Mouse (Mus musculus): ENCODE data around the gene Clint1. TPM values are rescaled to one million over a fixed set of nuclear protein-coding genes. Genes with fewer than 3 reads are reported as not detected.

The Clint1 gene
- total RNA-seq, 2 experiments from 2014 or later = 46.1 to 49.2 TPM

DNA sequence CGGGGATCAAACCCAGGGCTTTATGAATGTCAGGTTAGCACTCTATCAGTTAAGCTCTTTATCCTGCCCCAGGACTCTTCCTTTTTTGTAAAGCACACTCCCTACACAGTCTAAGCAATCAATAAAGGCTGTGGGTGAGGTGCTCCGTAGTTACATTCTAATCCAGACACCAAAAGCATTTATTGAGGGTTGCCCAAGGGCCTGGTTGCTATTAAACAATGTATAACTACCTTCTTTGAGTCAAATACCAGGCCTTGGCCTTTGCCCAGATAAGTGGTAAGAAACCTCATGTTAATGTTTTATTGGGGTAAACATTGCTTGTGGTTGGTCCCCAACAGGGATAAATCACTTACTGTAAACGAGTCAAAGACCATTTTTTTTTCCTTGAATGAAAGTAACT is 13.4 kb upstream of the Clint1 start:
- intact Hi-C loops (cut with DNase I) = no loop called here

DNA sequence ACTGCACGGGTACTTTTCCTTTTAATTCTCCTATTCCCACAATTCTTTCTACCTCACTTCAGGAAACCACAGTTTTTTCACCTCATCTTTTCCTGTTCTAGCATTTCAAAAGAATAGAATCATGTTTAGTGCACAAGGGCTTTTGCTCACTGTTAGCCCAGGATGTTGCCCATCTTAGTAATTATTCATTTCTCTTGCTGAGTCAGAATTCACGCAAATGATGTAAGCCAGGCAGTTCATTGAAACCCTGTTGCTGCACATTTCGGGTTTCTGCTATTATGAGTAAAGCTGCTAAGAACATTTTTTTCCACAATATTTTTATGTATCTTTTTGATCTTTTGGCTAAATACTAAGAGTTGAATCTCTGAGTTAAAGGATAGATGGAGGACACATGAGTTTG is 11.5 kb upstream of the Clint1 start:
- intact Hi-C loops (cut with DNase I) = no loop called here
- no peak for DNase-seq (ENCODE audit: low spot score in 2 of 2)

More for the DNA sequence above, 13.4 kb upstream of the Clint1 start:
- no peak for DNase-seq (ENCODE audit: low spot score in 2 of 2)

DNA sequence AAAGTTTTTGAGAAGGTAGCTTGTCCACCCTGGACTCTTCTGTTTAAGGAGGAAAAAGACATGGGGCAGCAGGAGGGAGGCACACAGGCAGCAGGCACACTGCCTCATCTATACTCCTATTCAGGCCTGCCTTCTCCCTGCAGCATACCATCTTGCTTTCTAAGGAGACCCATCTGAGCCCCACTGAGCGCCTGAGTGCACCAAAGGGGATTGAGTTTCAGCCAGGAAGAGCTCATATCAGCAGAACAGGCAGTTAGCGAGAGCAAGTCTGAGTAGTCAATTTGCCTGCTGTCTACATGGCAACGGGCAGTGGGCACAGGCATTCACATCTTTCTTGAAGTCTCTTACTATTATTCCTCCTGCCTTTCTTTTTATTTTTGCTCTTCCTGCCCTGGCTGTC is 5.8 kb upstream of the Clint1 start:
- intact Hi-C loops (cut with DNase I) = no loop called here
- DNase-seq (ENCODE audit: low spot score in 2 of 2) = no peak

DNA sequence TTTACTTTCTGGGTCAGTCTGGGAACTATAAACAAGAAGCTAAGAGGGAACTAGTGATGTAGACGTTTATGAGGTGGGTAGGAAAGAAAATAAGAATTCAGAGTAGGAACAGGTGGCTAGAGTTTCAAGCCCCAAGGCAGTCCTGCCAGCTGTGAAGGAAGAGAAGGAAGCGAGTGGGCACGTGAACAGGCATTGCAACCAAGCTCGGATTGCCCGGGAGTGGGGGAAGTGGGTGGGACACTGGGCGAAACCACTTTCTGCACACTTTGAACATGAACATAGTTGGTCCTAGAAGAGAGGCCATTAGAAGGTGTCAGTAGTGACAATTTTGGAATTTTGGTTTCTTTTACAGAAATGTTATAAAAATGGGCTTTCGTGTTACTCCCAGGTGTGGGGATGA is 4.3 kb upstream of the Clint1 start:
- DNase-seq (ENCODE audit: low spot score in 2 of 2) = no peak
- intact Hi-C loops (cut with DNase I) = no loop called here

DNA sequence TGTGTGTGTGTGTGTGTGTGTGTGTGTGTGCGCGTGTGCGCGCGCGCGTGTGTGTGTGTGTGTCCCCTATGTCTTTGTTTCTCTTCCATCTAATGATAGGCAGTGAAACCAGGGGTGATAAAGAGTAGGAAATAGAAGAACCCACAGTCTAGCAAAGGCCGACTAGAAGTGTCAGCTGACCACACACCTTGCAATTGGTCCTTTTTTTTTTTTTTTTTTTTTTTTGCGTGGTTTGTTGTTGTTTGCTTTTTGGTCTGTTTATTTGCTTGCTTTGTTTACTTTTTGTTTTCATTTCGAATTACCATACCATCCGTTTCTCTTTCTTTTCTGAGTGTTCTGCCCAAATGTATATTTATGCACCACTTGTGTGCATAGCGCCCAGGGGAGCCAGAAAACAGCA is 3.6 kb upstream of the Clint1 start:
- intact Hi-C loops (cut with DNase I) = no loop called here
- no peak for DNase-seq (ENCODE audit: low spot score in 2 of 2)

DNA sequence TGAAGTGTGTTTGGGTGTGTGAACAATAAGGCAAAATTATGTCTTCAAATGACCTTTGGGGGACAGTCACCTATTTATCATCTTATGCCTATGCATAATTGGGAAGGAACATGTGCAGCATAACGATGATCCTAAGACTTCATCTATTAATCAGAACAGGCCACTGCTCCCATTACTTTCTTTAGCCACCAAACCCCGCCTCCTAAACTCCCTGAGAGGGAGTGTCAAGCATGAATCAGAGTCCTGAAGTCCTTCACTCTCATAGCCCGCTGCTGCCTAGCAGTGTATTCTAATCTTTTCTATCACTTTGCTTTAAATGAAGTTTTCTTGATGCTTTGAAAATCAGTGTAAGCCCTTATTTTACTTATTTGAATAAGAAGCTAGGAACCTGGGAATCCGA is 2.6 kb upstream of the Clint1 start:
- no peak for DNase-seq (ENCODE audit: low spot score in 2 of 2)
- intact Hi-C loops (cut with DNase I) = no loop called here

DNA sequence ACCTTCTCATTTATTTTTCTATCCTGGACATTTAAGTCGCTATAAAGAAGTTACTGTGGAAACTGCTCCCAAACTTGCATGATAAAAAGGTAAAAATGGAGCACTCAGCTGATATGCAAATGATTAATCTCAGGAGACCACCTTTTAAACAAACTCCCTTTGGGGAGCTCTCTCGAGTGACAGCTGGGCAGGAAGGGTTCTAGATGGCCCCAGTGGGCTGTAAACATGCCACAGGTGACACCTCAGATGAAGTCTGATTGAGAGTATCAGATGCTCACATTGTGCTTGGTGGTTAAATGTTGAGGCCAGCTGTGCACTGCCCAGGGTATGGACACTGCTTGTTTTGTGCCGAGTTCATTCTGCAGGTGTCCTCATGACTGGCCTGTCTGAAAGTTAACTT is 2.0 kb upstream of the Clint1 start:
- intact Hi-C loops (cut with DNase I) = no loop called here
- DNase-seq (ENCODE audit: low spot score in 2 of 2) = no peak

DNA sequence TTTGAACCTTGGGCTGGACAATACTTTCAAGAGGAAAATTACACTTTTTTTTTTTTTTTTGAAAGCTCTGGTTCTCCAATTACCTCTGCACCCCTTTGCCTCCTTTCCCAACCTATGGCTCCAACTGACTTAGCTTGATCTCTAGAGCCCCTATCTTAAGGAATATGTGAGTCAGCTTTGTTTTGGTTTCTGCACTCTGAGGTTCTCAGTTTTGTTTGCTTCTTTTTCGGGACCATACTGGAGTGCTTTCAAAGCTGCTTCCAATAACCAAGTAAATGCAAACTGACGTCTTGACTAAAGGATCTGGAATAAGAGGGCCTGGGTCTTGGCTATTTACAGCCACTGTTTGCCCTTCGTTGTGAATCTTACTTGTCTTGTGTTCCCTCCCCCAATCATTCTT is 1.5 kb upstream of the Clint1 start:
- DNase-seq (ENCODE audit: low spot score in 2 of 2) = no peak
- intact Hi-C loops (cut with DNase I) = no loop called here

DNA sequence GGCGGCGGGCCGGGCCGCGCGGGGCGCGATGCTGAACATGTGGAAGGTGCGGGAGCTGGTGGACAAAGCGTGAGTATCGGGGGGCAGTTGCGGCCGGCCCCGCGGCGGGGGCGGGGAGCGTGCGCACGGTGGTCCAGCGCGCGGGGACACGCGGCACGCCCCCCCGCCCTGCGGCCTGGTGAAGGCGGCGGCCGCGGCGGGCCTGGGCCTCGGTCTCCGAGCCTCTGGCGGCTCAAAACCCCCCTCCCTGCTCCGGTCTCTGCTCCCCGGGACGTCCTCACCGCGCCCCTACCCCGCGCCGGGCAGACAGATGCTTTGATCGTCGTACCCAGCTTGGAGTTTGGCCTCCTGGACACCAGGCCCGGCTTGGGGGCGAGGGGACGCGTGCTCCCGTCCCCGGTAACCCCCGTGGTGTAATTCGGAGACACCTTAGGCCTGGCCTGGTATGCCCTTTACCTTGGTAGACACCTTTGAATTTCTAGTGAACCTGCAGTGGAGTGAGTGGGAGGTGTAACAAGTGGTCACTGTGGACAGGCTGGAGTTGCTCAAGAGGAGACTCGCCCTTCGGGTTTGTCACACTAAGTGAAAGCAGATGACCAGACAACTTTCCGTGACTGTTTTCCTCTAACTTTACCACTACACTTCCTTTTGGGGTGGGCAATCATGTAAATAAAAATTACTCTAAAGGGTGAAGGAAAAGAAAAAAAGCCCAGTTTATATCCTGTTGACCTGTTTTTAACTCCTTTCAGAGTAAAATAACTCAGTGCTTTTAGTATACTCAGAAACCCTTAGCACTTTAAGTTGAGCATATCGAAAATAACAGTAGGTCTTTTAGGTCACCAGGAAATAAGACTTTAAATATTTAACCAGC is 508 bp downstream of the Clint1 start:
- intact Hi-C loops (cut with DNase I) = no loop called here
- no peak for DNase-seq (ENCODE audit: low spot score in 2 of 2)

DNA sequence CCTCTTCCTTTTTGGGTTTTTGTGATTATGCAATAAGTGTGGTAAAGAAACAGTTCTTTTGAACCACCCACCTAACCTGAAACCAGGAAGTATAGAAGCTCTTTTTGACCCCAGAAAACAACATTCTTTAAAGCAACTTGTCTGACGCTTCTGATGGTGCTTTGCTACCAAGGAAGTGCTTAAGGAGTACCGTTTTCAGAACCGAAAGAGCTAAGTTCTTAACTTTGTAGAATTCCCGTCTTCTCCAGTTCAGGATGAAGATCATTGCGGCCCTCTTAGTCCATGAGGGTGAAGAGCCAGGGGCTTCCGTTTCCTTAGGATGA is 1.1 kb downstream of the Clint1 start:
- no peak for DNase-seq (ENCODE audit: low spot score in 2 of 2)
- intact Hi-C loops (cut with DNase I) = no loop called here

DNA sequence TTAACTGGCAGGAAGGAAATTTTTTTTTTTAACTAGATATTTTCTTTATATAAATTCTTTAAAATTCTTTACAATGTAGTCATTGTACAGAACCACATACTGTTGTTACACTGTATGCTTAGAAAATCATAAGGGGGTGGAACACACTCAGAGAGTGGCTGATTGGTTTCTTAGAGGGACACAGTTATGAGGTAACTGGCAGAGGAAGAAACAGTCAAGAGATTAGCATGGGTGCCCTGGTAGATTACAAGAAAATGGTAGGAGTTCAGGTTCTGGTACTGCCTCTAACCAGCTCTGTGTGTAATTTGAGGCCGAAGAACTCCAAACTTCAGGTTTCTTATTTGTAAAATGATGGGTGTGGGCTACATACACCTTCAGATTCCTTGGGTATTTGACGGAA is 2.1 kb downstream of the Clint1 start:
- no peak for DNase-seq (ENCODE audit: low spot score in 2 of 2)
- intact Hi-C loops (cut with DNase I) = no loop called here

DNA sequence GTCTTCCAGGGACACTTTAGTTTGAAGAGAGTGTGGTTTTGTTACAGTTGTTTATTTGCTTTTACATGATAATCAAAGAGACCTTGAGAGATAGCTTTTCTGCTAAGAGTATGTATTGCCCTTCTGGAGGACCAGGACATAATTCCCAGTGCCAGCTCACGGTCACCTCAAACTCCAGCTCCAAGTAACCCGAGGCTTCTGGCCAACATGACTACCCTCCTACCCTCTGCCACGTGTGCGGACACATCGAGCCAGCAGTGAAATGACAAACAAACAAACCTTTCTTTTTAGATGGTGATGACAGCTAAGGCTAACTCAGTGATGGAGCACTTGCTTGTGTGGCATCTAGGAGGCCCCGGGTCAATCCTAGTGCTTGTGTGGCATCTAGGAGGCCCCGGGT is 2.5 kb downstream of the Clint1 start:
- DNase-seq (ENCODE audit: low spot score in 2 of 2) = no peak
- intact Hi-C loops (cut with DNase I) = no loop called here

DNA sequence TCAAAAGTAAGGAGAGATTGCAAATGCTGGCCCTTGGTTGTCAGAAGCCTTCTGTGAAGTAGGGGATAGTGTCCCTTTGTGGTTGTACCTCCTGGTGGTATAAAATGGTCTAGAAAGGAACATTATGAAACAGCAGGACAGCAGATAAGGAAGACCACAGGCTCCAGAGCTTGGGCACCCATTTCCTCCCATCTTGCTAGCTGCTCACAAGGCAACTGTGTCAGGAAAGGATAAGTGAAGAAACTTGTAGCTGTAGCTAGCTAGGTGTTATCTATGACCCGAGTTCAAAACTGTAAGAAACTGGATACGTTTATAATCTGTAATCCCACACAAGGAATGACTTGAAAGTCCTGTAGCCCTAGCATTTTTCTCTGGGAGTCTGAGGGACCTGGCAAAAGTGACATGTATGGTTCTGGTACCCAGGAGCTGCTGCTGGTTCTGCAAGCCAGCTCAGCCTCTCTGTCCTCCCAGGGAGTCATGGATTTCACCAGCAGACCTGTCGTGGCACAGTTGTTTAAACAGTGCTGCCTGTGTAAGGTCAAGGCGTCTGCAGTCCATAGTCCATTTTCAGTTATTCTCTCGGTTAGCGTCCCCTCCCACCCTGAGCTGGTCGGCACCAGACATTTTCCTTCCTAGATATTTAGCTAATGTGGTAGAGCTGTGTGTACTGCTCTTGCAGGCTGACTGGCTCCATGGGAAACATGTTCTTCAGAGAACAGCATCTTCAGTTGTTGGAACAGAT is 3.7 kb downstream of the Clint1 start:
- no peak for DNase-seq (ENCODE audit: low spot score in 2 of 2)
- intact Hi-C loops (cut with DNase I) = no loop called here

DNA sequence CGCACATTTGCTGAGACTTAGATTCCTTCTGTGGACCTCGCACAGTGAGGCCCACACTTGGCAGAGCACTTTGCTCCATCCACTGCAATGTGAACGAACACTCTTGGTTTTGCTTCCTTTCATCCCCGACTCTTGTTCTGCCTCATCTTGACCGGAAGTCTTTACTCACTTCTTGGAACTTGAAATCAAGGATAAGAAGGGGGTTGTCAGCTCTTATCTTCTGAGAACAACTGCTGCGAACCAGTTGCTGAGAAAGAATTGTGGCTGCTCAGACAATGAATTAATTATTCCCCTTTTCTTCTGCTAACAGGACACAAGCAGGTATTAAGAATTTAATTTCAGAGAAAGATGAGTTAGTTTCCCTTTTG is 4.3 kb downstream of the Clint1 start:
- DNase-seq (ENCODE audit: low spot score in 2 of 2) = no peak
- intact Hi-C loops (cut with DNase I) = no loop called here

DNA sequence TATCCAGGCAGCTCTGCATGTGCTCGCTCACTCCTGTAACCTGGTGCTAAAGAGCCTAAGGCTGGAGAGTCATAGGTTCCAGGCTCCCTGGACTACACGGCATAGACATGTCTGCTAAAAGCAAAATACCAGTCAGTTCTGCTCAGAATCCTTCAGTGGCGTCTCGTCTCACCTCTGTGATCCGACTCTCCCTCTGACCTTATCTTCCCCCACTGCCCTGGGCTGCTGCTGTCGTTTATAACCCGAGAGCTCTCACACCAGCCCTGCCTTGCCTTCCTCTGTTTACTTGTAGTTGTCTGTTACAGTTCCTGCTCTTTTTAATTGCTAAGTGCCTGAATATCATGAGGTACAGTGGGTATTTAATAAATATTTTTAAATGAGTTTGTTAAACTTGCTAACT is 9.5 kb downstream of the Clint1 start:
- no peak for DNase-seq (ENCODE audit: low spot score in 2 of 2)
- intact Hi-C loops (cut with DNase I) = no loop called here

DNA sequence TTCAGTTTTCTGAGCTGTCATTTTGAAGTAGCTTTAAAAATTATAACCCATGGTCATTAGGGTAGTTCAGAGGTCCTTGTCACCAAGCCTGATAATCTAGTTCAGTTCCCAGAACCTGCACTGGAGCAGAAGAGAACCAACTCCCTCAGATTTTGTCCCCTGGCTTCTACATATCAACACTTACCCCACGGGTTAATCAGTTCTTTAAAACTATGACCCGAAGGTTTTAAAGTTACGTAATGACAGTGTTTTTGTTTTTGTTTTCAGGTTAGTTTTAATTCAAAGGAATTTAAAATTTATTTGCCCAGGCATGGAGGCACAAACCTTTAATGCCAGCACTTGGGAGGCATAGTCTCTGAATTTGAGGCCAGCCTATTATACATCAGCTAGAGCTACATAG is 12.6 kb downstream of the Clint1 start:
- DNase-seq (ENCODE audit: low spot score in 2 of 2) = no peak
- intact Hi-C loops (cut with DNase I) = no loop called here

DNA sequence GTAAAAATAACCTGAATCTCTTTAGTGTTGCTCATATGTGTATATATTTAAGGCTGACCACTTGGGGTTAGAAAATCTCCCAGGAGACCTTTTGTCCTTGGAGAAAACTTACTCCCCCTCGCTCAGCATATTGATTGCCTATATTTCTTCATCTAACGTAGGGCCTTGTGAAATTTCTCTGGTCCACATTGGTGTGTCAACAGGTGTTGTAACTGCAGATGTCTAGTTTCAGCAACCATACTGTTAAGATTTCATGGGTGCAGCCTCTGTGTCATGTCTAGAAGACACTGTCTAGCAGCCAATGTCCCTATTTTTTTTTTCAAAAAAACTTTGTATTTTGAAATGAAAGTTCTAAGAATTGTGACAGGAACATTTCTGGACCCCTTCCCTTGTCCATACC is 14.0 kb downstream of the Clint1 start:
- DNase-seq (ENCODE audit: low spot score in 2 of 2) = no peak

DNA sequence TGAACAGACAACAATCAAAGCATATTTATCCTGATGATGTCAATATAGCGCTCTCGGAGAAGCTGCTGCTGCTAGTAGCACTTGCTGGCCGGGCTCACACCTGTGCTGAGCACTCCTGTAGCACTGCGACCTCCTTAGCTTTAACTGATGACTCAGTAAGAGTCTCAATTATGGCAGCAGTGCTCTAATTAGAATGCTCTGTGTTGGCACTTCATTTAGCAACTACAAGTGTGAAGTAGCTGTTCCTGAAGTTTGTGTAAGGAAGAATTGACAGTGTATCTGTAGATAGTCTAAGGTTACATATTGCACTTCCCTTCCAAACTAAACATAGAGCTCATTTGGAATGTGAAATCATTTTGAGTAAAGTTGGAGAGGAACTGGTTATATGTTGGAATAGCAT is 14.7 kb downstream of the Clint1 start:
- intact Hi-C loops (cut with DNase I) = no loop called here
- DNase-seq (ENCODE audit: low spot score in 2 of 2) = peak in 1 of 2 experiments; percentile 35

More for the DNA sequence above, 14.0 kb downstream of the Clint1 start:
- intact Hi-C loops (cut with DNase I) = no loop called here

DNA sequence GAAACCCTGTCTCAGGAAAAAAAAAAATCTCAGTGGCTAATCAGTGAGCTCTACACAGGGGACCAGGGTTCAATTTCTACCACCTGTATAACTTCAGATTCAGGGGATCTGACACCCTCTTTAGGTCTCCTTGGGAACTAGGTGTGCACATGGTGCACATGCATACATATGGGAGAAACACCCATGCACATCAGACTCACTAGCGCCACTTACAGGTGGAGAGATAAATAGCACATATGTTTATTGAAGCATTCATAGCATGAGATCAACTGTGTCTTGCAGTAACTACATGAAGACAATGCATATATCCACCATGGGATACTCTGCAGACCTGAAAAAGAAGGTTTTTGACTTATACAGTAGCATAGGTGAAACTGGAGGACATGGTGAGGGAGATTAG is 21.8 kb downstream of the Clint1 start:
- peak in 1 of 2 experiments; percentile 33 for DNase-seq (ENCODE audit: low spot score in 2 of 2)
- intact Hi-C loops (cut with DNase I) = no loop called here

DNA sequence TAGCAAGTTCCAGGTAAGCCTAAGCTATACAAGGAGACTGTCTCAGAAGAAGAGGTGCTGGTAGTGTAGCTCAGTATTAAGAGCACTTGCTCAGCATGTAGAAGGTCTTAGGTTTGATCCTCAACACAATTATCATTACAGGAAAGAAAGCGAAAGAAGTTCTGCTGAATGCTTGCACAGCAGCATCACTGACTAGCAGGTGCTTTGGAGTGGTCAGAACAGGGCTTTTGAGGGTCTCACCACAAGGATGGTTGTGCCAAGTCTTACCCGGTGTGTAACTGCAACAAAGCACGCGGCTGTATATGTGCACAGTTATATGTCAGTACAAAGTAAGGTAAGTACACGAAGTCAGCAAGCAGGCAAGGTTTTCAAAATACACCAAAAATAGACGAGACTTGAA is 22.4 kb downstream of the Clint1 start:
- intact Hi-C loops (cut with DNase I) = no loop called here
- no peak for DNase-seq (ENCODE audit: low spot score in 2 of 2)

DNA sequence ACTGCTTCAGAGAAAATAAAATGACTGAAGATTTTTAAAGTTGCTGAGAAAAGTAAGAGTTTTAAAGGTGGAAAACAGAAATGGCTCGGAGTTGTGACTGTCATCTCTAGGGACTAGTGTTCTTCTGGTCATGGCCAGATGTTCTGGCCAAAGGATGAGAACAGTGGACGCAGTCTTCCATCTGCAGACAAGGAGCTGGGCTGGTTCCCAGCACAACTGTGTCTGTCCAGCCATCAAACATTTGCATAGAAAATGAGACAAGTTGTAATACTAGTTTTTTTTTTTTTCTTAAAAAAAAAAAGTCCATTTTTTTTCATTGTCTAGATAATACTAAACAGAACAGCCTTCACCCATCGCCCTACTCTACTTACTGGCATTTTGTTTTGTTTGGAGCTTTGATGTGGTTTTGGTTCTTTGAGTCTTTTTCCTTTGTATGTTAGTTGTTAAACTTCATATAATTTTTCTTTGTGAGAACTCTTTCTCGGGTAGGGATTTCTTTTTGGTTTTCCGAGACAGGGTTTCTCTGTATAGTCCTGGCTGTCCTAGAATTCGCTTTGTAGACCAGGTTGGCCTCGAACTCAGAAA is 23.6 kb downstream of the Clint1 start:
- intact Hi-C loops (cut with DNase I) = loop anchor here (5.0 kb wide), 1 partner anchor 333 kb away; no protein-coding TSS in a partner anchor
- DNase-seq (ENCODE audit: low spot score in 2 of 2) = no peak

Measured in left cerebral cortex, postnatal 14 days (tissue).